Mouse (Mus musculus) forebrain, embryonic 12.5 days (tissue): ENCODE results near the gene Arl8b. TPM values are rescaled to one million over a fixed set of nuclear protein-coding genes. Genes with fewer than 3 reads are reported as not detected.

Source experiments
- ATAC-seq: fragments of 200-750 bp; cut with Nextera tagmentation; 2 replicates; pipeline ENCODE4 v1.8.0; 2017; ENCODE audit warnings: moderate TSS enrichment; ENCODE audit not compliant: low FRiP score
- H3K27ac ChIP-seq: fragments of 300-500 bp; sonication (generic); 2 replicates; pipeline ENCODE4 v1.5.1; 2016; ENCODE audit warnings: mild to moderate bottlenecking
- H3K27me3 ChIP-seq: fragments of 300-500 bp; sonication (generic); 2 replicates; pipeline ENCODE4 v1.6.1; 2016; ENCODE audit warnings: mild to moderate bottlenecking
- H3K36me3 ChIP-seq: fragments of 300-500 bp; sonication (generic); replicated peaks from 2 replicates; pipeline ENCODE4 v1.6.1; 2016; ENCODE audit warnings: mild to moderate bottlenecking
- H3K4me1 ChIP-seq: fragments of 300-500 bp; sonication (generic); 2 replicates; pipeline ENCODE4 v1.6.1; 2016
- H3K4me2 ChIP-seq: fragments of 300-500 bp; sonication (generic); 2 replicates; pipeline ENCODE4 v1.6.1; 2016; ENCODE audit warnings: mild to moderate bottlenecking, moderate library complexity
- H3K4me3 ChIP-seq: fragments of 300-500 bp; sonication (generic); replicated peaks from 2 replicates; pipeline ENCODE4 v1.5.1; 2016; ENCODE audit warnings: mild to moderate bottlenecking
- H3K9ac ChIP-seq: fragments of 300-500 bp; sonication (generic); 2 replicates; pipeline ENCODE4 v1.6.1; 2016; ENCODE audit warnings: mild to moderate bottlenecking
- H3K9me3 ChIP-seq: fragments of 300-500 bp; sonication (generic); 2 replicates; pipeline ENCODE4 v1.6.1; 2016
- WGBS: fragments of 180-500 bp; shearing (Covaris S2); methylation state at CpG from one replicate; pipeline ENCODE4 v1.1.7; 2016; 5-methylcytosine and 5-hydroxymethylcytosine counted together
- polyA plus RNA-seq: library from polyadenylated mRNA; unstranded; fragments of >200 nt; fragmentation: Nextera tagmentation; extraction: Ambion mirVana; gene quantifications from 2 replicates; pipeline ENCODE4 v1.2.1, GENCODE M21; 2016

Gene Arl8b
- polyA plus RNA-seq, 1 experiment from 2014 or later: 81.8 TPM

GRCm38 (mm10) chr6:108828234-108828868 is 45.5 kb downstream of the Arl8b start, which contains the start of gene Edem1:
Gene Edem1 (plus strand): TSS chr6:108828641.
- under 1% methylated on average over 63 of the region's 67 CpGs for WGBS
- peak within 1 kb of the TSS; percentile 84 for H3K27ac ChIP-seq
- ATAC-seq: peak; percentile 98

DNA sequence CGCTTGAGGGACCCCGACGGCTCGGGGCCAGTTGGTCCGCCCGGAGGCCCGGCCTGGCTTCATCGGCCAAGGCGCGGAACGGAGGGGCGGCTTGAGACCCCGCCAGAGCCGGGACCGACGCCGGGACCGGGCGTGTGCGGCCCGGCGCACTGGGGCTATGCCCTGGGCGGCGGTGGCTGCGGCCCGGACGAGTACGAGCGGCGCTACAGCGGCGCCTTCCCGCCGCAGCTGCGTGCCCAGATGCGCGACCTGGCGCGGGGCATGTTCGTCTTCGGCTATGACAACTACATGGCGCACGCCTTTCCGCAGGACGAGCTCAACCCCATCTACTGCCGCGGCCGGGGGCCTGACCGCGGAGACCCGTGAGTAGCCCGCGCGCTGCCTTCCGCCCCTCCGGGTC is 46.0 kb downstream of the Arl8b start:
- Histone ChIP-seq H3K4me1 (peaks cover 20% of the 10 kb centered on the region), H3K27me3 (no peaks in the 10 kb centered on the region), H3K27ac (peak overlapping the region; percentile 84), H3K4me2 (peak overlapping the region; percentile 90), H3K9me3 (no peaks in the 10 kb centered on the region), H3K4me3 (peak overlapping the region; percentile 94), H3K36me3 (no peaks in the 10 kb centered on the region), H3K9ac (peak overlapping the region; percentile 90)
- WGBS: 0% methylated on average over 55 of the region's 56 CpGs
- ATAC-seq: peak; percentile 77

More at GRCm38 (mm10) chr6:108828234-108828868, 45.5 kb downstream of the Arl8b start, which contains the start of gene Edem1:
- no peaks in the 10 kb centered on the region for H3K27me3 ChIP-seq
- H3K4me3 ChIP-seq: peak within 1 kb of the TSS; percentile 94
- peak within 1 kb of the TSS; percentile 90 for H3K4me2 ChIP-seq
- H3K4me1 ChIP-seq: peaks cover 20% of the 10 kb centered on the region
- 0 out of 2 replicates have a peak, but pooled peaks cover 3% of the 10 kb centered on the region for H3K36me3 ChIP-seq
- no peaks in the 10 kb centered on the region for H3K9me3 ChIP-seq
- peak within 1 kb of the TSS; percentile 90 for H3K9ac ChIP-seq

- 30% methylated on average over 22 of the region's 22 CpGs for WGBS
- ATAC-seq: no peak
- Histone ChIP-seq H3K4me3 (peak overlapping the region; percentile 94), H3K36me3 (no peaks in the 10 kb centered on the region), H3K27ac (no peak overlapping the region), H3K27me3 (no peaks in the 10 kb centered on the region), H3K4me2 (peak overlapping the region; percentile 90), H3K9ac (peak overlapping the region; percentile 90), H3K9me3 (no peaks in the 10 kb centered on the region), H3K4me1 (peaks cover 20% of the 10 kb centered on the region)
These were observed 46.8 kb downstream of the Arl8b start for GRCm38 (mm10) chr6:108829386-108830370.

DNA sequence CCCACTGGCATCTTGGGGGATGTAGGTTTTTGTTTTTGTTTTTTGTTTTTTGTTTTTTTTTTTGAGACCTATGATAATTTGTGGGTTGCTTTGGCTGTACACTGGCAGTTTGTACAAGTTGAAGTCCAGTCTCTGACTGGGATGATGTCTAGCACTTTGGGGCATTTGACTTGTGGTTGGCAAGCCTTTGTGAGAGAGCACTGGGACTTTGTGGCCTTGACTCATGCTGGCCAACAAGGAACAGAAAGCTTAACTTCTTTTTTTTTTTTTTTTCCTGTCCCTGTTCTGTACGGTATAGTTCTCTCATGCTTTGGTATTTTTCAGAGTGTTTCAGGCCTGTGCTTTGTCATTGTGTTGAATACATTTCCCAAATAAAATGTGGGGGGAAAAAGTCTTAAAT is 49.3 kb downstream of the Arl8b start:
- Histone ChIP-seq H3K27me3 (no peaks in the 10 kb centered on the region), H3K36me3 (peaks cover 2% of the 10 kb centered on the region)

GRCm38 (mm10) chr6:108832989-108833388 is 50.1 kb downstream of the Arl8b start:
- Histone ChIP-seq H3K9ac (no peak overlapping the region), H3K4me3 (no peak overlapping the region), H3K36me3 (peaks cover 10% of the 10 kb centered on the region), H3K4me2 (no peak overlapping the region), H3K9me3 (no peaks in the 10 kb centered on the region), H3K4me1 (peaks cover 20% of the 10 kb centered on the region), H3K27me3 (no peaks in the 10 kb centered on the region), H3K27ac (no peak overlapping the region)
- WGBS: 87% methylated on average over 6 of the region's 6 CpGs
- no peak for ATAC-seq

More for the DNA sequence above, 49.3 kb downstream of the Arl8b start:
- 82% methylated on average over 1 of the region's 1 CpGs for WGBS
- ATAC-seq: no peak
- no peak overlapping the region for H3K4me2 ChIP-seq
- H3K4me3 ChIP-seq: no peak overlapping the region
- no peak overlapping the region for H3K9ac ChIP-seq
- no peaks in the 10 kb centered on the region for H3K9me3 ChIP-seq
- H3K4me1 ChIP-seq: peaks cover 20% of the 10 kb centered on the region
- H3K27ac ChIP-seq: no peak overlapping the region

DNA sequence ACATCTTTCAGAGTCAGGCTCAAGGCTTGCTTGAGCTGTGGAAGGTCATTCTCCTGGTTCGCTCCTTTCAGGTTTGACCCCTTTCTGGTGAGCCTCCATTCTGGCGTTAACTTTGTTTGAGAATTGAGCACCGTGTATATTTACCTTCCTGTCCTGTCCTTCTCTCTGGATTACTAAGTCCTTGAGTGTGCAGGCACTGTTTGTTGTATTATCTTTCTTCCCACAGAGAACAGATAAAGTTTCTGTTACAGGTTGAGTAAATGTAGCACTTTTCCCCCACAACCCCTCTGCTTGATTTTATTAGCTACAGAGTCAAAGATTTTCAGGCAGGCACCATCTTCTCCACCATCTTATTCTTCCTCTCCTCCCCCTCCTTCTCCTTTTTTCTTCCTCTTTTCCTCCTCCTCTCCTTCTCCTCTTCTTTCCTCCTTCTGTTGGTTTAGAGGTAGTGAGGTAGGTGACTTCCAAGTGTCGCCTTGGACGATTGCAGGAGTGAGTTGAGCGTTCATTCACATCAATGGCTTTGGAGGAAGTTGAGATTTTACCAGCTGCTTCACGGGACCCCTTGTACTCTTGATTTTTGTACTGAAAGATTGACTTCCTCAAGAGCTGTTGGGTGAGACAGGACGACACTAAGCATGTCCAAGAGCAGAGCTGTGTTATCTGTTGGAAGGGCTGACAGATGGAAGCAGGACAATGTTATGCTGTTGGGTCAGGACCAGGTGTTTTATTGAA is 51.2 kb downstream of the Arl8b start:
- Histone ChIP-seq H3K36me3 (peaks cover 12% of the 10 kb centered on the region), H3K4me2 (no peak overlapping the region), H3K27me3 (no peaks in the 10 kb centered on the region), H3K9ac (no peak overlapping the region), H3K4me3 (no peak overlapping the region), H3K27ac (no peak overlapping the region), H3K9me3 (no peaks in the 10 kb centered on the region), H3K4me1 (peaks cover 17% of the 10 kb centered on the region)
- WGBS: 95% methylated on average over 8 of the region's 8 CpGs
- ATAC-seq: no peak

DNA sequence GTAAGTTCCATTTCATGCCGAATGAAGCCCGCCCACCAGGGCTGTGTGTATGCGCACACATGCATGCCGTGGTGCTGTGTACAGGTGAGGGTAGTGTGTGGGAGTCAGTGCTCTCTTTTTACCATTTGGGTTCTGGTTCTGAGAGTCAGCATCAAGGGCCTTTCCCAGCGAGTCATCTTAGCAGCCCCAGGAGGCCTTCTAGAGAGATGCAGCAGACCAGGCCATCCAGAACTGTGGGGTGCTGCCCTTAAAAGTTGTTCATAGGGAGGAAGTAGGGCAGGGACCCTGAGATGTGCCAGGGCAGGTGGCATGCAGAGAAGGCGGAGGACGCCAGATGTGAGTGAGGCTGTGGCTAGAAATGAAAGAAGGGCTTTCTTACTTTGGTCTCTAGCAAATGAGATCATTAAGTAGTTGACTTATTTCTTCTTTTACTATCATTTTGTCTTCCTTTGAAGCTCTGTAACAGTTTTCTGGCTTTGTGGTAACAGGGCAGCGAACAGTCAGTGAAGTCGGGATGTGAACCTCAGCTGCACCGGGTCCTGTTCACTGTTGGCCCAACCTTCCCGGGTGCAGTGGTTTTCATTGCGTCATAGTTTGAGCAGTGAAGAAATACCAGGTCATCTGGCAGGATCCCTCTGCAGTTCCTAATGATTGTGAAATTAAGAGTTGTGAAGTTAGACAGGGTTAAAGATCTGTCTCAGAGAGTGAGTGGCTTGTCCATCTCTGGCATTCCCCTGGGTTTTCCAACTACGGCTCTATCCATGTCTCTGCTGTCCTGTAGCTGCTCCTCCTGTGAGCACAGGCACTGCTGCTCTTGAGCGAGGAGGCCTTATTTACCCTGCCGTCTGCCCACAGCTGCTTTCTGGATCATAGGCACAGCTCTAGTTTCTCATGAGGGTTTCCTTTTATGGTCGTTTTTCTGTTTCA is 53.1 kb downstream of the Arl8b start:
- H3K4me1 ChIP-seq: peaks cover 6% of the 10 kb centered on the region; the same call in 1 of the 2 replicates
- no peaks in the 10 kb centered on the region for H3K9me3 ChIP-seq
- no peaks in the 10 kb centered on the region for H3K27me3 ChIP-seq
- no peak overlapping the region for H3K4me3 ChIP-seq
- H3K9ac ChIP-seq: no peak overlapping the region
- no peak overlapping the region for H3K27ac ChIP-seq
- no peak for ATAC-seq
- H3K4me2 ChIP-seq: no peak overlapping the region
- H3K36me3 ChIP-seq: peaks cover 17% of the 10 kb centered on the region
- 89% methylated on average over 16 of the region's 16 CpGs for WGBS

GRCm38 (mm10) chr6:108837081-108837480 is 54.2 kb downstream of the Arl8b start:
- WGBS: 94% methylated on average over 4 of the region's 4 CpGs
- H3K4me2 ChIP-seq: no peak overlapping the region
- no peaks in the 10 kb centered on the region for H3K27me3 ChIP-seq
- H3K9me3 ChIP-seq: no peaks in the 10 kb centered on the region
- no peak overlapping the region for H3K4me3 ChIP-seq
- no peak overlapping the region for H3K9ac ChIP-seq
- no peaks in the 10 kb centered on the region for H3K4me1 ChIP-seq
- no peak for ATAC-seq
- H3K36me3 ChIP-seq: peaks cover 22% of the 10 kb centered on the region
- H3K27ac ChIP-seq: no peak overlapping the region

GRCm38 (mm10) chr6:108837958-108838357 is 55.1 kb downstream of the Arl8b start:
- Histone ChIP-seq H3K9me3 (no peaks in the 10 kb centered on the region), H3K27ac (no peak overlapping the region), H3K9ac (no peak overlapping the region), H3K4me2 (no peak overlapping the region), H3K4me3 (no peak overlapping the region), H3K27me3 (no peaks in the 10 kb centered on the region), H3K36me3 (peaks cover 27% of the 10 kb centered on the region), H3K4me1 (no peaks in the 10 kb centered on the region)
- WGBS: 89% methylated on average over 4 of the region's 4 CpGs
- ATAC-seq: no peak

DNA sequence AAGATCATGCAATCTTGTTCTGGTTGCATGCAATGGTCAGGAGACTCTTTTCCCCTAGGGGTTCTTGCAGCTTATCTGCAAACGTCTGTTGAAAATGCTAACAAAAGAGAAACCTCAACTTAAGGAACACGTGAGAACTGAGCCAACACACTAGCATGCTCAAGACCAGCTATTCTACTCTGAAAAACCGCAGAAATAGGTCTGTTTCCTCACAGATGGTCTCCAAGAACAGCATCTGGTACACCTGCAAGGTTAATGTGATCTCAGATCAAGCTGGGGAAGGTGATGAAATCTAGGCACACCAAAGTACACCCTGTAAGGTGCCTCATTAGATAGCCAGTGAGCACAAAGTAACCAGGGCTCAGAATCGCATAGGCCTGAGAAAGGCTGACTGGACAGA is 56.5 kb downstream of the Arl8b start:
- no peak overlapping the region for H3K4me2 ChIP-seq
- peaks cover 41% of the 10 kb centered on the region for H3K36me3 ChIP-seq
- no peak overlapping the region for H3K9ac ChIP-seq
- H3K27me3 ChIP-seq: no peaks in the 10 kb centered on the region
- H3K4me3 ChIP-seq: no peak overlapping the region
- no peak overlapping the region for H3K27ac ChIP-seq
- ATAC-seq: no peak
- no peaks in the 10 kb centered on the region for H3K9me3 ChIP-seq
- H3K4me1 ChIP-seq: no peaks in the 10 kb centered on the region
- WGBS: 90% methylated on average over 4 of the region's 4 CpGs

GRCm38 (mm10) chr6:108840861-108841640 is 58.2 kb downstream of the Arl8b start:
- no peaks in the 10 kb centered on the region for H3K9me3 ChIP-seq
- no peak overlapping the region for H3K9ac ChIP-seq
- H3K36me3 ChIP-seq: peaks cover 48% of the 10 kb centered on the region
- H3K4me3 ChIP-seq: no peak overlapping the region
- ATAC-seq: no peak
- H3K27me3 ChIP-seq: no peaks in the 10 kb centered on the region
- no peak overlapping the region for H3K27ac ChIP-seq
- H3K4me1 ChIP-seq: no peaks in the 10 kb centered on the region
- no peak overlapping the region for H3K4me2 ChIP-seq
- WGBS: 94% methylated on average over 8 of the region's 8 CpGs
